Mouse (Mus musculus): ENCODE results near the gene 1700018B08Rik. TPM values are rescaled to one million over a fixed set of nuclear protein-coding genes. Genes with fewer than 3 reads are reported as not detected.

The 1700018B08Rik gene
- polyA plus RNA-seq, 1 experiment from 2014 or later, result not detected

DNA sequence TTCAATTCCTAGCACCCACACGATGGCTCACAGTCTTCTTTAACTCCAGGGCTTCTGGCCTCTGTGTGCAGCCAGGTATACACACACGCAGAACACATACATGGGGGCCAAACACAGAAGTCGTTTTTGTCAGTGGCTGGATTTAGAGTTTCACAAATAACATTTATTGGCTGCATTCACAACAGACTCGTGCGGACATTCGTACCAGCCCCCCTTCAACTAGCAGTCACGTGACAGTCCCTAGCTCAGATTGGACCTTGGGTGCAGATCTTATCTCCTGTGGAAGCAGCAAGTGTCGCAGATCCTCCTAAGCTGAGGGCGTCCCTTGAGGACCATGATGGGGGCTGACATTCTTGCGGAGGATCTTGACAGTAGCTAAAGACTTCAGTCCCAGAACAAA, 13.5 kb downstream of the 1700018B08Rik start:
- ATAC-seq (no peak), DNase-seq (ENCODE audit: low spot score) (no peak)
- no peak overlapping the region for H3K27ac ChIP-seq (ENCODE audit: low read depth, low read length)
- H3K9ac ChIP-seq (ENCODE audit: low read length), result no peak overlapping the region
- no peaks in the 10 kb centered on the region for H3K4me1 ChIP-seq (ENCODE audit: control insufficient read depth, insufficient read depth, low read length)
- no peak overlapping the region for H3K4me3 ChIP-seq (ENCODE audit: low read depth, low read length)
- WGBS, result 81% methylated on average over 10 of the region's 10 CpGs
- H3K4me2 ChIP-seq (ENCODE audit: low read length), result no peak overlapping the region
- H3K27me3 ChIP-seq (replicated peaks; ENCODE audit: control insufficient read depth, insufficient read depth, low read length), result no peaks in the 10 kb centered on the region
- no peaks in the 10 kb centered on the region for H3K36me3 ChIP-seq (ENCODE audit: control insufficient read depth, insufficient read depth, low read length)
- H3K9me3 ChIP-seq (replicated peaks; ENCODE audit: control insufficient read depth, low read length), result no peaks in the 10 kb centered on the region

GRCm38 (mm10) chr8:121528790-121529189, 15.3 kb downstream of the 1700018B08Rik start:
- Histone ChIP-seq H3K9me3 (replicated peaks; ENCODE audit: control insufficient read depth, low read length) (no peaks in the 10 kb centered on the region), H3K4me2 (ENCODE audit: low read length) (no peak overlapping the region), H3K27ac (ENCODE audit: low read depth, low read length) (no peak overlapping the region), H3K4me3 (ENCODE audit: low read depth, low read length) (no peak overlapping the region), H3K27me3 (replicated peaks; ENCODE audit: control insufficient read depth, insufficient read depth, low read length) (no peaks in the 10 kb centered on the region), H3K9ac (ENCODE audit: low read length) (no peak overlapping the region), H3K36me3 (ENCODE audit: control insufficient read depth, insufficient read depth, low read length) (no peaks in the 10 kb centered on the region), H3K4me1 (ENCODE audit: control insufficient read depth, insufficient read depth, low read length) (no peaks in the 10 kb centered on the region)
- no peak for ATAC-seq
- DNase-seq (ENCODE audit: low spot score), result no peak
- WGBS, result 86% methylated on average over 15 of the region's 15 CpGs

DNA sequence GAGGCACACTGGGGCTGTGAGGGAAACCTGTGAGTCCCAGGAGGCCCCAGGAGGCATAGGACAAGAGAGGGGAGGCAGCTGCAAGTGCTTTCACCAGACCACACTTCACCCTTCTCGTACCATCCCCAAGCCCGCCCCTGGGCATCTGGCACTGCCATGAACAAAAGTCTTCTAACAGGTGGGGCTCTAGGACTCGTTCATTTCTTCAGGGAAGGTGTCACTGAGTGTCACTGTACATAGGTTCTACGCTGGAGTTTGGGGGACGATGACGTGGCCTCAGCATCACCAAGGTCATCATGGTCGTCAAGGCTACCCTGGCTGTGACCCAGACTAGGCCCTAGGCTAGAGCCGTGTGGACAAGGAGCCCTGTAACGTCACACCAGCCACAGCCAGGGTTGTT, 16.4 kb downstream of the 1700018B08Rik start:
- H3K27ac ChIP-seq (ENCODE audit: low read depth, low read length), result no peak overlapping the region
- no peak overlapping the region for H3K4me2 ChIP-seq (ENCODE audit: low read length)
- WGBS, result 85% methylated on average over 9 of the region's 9 CpGs
- ATAC-seq (no peak), DNase-seq (ENCODE audit: low spot score) (no peak)
- H3K4me3 ChIP-seq (ENCODE audit: low read depth, low read length), result no peak overlapping the region
- H3K4me1 ChIP-seq (ENCODE audit: control insufficient read depth, insufficient read depth, low read length), result no peaks in the 10 kb centered on the region
- H3K9me3 ChIP-seq (replicated peaks; ENCODE audit: control insufficient read depth, low read length), result no peaks in the 10 kb centered on the region
- H3K27me3 ChIP-seq (replicated peaks; ENCODE audit: control insufficient read depth, insufficient read depth, low read length), result no peaks in the 10 kb centered on the region
- H3K36me3 ChIP-seq (ENCODE audit: control insufficient read depth, insufficient read depth, low read length), result no peaks in the 10 kb centered on the region
- no peak overlapping the region for H3K9ac ChIP-seq (ENCODE audit: low read length)

DNA sequence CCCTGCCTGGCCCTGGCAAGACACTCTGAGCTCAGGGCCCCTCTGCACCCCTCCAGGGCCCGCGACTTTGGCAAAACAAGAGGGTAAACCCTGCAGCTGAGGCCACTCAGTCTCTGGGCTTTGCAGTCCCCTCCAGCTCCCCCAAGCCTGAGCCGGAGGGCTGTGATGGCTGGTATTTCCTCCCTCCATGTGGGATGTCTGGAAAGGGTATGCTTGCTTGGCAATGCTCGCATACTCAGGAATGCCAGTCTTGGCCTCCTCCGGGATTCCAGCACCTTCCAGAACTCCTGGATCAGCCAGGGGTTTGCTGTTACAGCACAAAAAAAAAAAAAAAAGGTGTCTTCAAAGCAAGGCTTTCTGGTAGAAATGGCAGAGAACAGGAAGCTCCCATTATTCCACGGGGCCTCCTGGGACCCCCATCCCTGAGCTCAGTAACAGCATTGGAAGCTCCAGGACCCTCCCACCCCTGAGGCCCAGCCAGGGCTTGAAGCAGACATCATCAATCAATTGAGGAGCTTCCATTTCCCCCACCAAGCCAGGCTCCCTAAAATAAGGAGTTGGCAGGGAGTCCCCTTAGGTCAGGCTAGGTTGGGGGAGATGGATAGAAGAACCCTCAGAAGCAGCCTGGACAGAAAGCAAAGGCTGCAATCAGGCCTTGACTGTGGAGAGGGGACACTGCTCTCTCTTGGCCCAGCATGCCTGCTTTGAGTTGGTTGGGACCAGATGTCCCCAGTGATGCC, 17.1 kb downstream of the 1700018B08Rik start:
- no peaks in the 10 kb centered on the region for H3K4me1 ChIP-seq (ENCODE audit: control insufficient read depth, insufficient read depth, low read length)
- no peak overlapping the region for H3K4me3 ChIP-seq (ENCODE audit: low read depth, low read length)
- no peak overlapping the region for H3K27ac ChIP-seq (ENCODE audit: low read depth, low read length)
- no peak for ATAC-seq
- no peak overlapping the region for H3K9ac ChIP-seq (ENCODE audit: low read length)
- WGBS, result 59% methylated on average over 6 of the region's 6 CpGs
- no peak overlapping the region for H3K4me2 ChIP-seq (ENCODE audit: low read length)
- no peaks in the 10 kb centered on the region for H3K27me3 ChIP-seq (replicated peaks; ENCODE audit: control insufficient read depth, insufficient read depth, low read length)
- no peak for DNase-seq (ENCODE audit: low spot score)
- no peaks in the 10 kb centered on the region for H3K36me3 ChIP-seq (ENCODE audit: control insufficient read depth, insufficient read depth, low read length)
- H3K9me3 ChIP-seq (replicated peaks; ENCODE audit: control insufficient read depth, low read length), result no peaks in the 10 kb centered on the region

DNA sequence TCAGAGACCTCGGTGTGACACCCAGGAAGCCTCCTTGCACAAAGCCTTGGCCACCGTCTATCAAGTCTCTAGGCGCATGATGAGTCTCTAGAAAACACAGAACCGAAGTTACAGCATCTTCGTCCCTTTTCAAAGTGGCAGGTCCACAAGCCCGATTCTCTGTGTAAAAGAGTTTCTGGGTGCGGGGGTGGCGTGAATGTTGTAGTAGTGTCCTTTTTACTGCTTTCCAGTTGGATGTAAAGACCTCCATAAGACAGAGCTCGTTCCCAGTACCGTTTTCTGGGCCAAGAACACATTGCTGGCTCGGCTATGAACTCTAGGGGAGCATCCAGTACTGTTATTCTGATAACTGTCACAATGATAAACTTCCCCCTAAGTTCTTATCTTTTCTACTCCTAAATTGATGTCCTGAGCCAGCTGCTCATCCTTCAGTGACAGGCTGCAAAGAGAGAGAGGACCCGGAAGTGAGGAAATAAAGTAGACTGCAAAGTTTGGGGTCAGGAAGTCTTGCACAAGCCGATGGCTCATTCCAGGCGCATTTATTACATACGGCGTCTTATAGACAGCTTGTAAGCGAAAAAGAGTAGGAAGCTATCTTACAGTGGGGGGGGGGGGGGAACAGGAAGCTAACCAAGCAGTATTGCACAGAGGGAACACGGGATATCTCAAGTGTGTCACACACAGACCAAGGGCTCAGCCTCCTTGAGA, 18.9 kb downstream of the 1700018B08Rik start:
- DNase-seq (ENCODE audit: low spot score), result no peak
- 82% methylated on average over 18 of the region's 18 CpGs for WGBS
- Histone ChIP-seq H3K9me3 (replicated peaks; ENCODE audit: control insufficient read depth, low read length) (no peaks in the 10 kb centered on the region), H3K4me1 (ENCODE audit: control insufficient read depth, insufficient read depth, low read length) (no peaks in the 10 kb centered on the region), H3K9ac (ENCODE audit: low read length) (no peak overlapping the region), H3K36me3 (ENCODE audit: control insufficient read depth, insufficient read depth, low read length) (no peaks in the 10 kb centered on the region), H3K27me3 (replicated peaks; ENCODE audit: control insufficient read depth, insufficient read depth, low read length) (no peaks in the 10 kb centered on the region), H3K27ac (ENCODE audit: low read depth, low read length) (no peak overlapping the region), H3K4me2 (ENCODE audit: low read length) (no peak overlapping the region), H3K4me3 (ENCODE audit: low read depth, low read length) (no peak overlapping the region)
- no peak for ATAC-seq

DNA sequence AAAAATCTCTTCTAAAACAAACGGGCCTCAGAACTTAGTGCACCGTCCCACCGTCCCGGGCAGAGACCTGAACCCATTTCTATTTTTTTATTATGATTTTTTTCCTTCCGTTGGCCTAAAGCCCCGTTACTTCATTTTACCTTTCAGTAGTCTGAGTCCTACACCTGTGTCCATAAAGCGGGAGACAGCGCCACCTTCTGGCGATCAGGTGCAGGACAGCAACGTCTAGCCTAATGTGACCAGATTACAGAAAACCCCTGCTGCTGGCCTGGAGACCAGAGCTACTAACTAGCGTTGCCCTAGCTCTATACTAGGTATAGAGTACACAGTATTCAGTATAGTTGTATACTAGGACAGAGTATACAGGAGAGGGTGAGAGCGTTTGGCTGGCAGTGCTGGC, 30.7 kb downstream of the 1700018B08Rik start:
- DNase-seq (ENCODE audit: low spot score) (peak; percentile 88), ATAC-seq (no peak; the same call in 1 of the 2 replicates)
- Histone ChIP-seq H3K36me3 (ENCODE audit: control insufficient read depth, insufficient read depth, low read length) (no peaks in the 10 kb centered on the region), H3K9me3 (replicated peaks; ENCODE audit: control insufficient read depth, low read length) (no peaks in the 10 kb centered on the region), H3K4me3 (ENCODE audit: low read depth, low read length) (no peak overlapping the region), H3K4me2 (ENCODE audit: low read length) (no peak overlapping the region), H3K27ac (ENCODE audit: low read depth, low read length) (no peak overlapping the region), H3K9ac (ENCODE audit: low read length) (no peak overlapping the region), H3K4me1 (ENCODE audit: control insufficient read depth, insufficient read depth, low read length) (no peaks in the 10 kb centered on the region), H3K27me3 (replicated peaks; ENCODE audit: control insufficient read depth, insufficient read depth, low read length) (0 out of 2 replicates have a peak, but pooled peaks cover 5% of the 10 kb centered on the region)
- WGBS, result 5% methylated on average over 12 of the region's 12 CpGs

DNA sequence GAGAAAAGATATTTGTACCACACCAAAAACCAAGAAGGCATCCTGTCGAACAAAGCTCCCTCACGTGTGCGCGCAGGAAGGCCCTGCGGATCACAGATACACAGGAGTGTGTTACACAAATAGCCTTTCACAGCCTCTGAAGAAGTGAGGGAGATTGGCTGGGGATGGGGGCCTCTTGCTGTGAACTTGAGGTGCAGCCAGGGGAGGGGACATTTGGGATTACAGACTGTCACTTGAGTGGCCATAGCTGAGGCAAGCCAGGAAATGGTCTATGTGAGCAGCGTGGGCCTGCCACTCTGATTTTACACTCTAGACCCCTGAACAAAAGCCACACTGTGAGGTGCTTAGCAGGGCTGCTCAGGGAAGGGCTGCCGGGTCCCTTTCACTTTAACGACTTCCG, 32.4 kb downstream of the 1700018B08Rik start:
- Histone ChIP-seq H3K27ac (ENCODE audit: low read depth, low read length) (no peak overlapping the region), H3K36me3 (ENCODE audit: control insufficient read depth, insufficient read depth, low read length) (no peaks in the 10 kb centered on the region), H3K4me1 (ENCODE audit: control insufficient read depth, insufficient read depth, low read length) (no peaks in the 10 kb centered on the region), H3K27me3 (replicated peaks; ENCODE audit: control insufficient read depth, insufficient read depth, low read length) (0 out of 2 replicates have a peak, but pooled peaks cover 5% of the 10 kb centered on the region), H3K9me3 (replicated peaks; ENCODE audit: control insufficient read depth, low read length) (no peaks in the 10 kb centered on the region), H3K4me2 (ENCODE audit: low read length) (no peak overlapping the region), H3K9ac (ENCODE audit: low read length) (no peak overlapping the region), H3K4me3 (ENCODE audit: low read depth, low read length) (no peak overlapping the region)
- ATAC-seq (no peak), DNase-seq (ENCODE audit: low spot score) (no peak)
- WGBS, result 43% methylated on average over 9 of the region's 9 CpGs

GRCm38 (mm10) chr8:121497621-121498020, 46.5 kb downstream of the 1700018B08Rik start:
- H3K36me3 ChIP-seq (ENCODE audit: control insufficient read depth, insufficient read depth, low read length), result no peaks in the 10 kb centered on the region
- H3K4me1 ChIP-seq (ENCODE audit: control insufficient read depth, insufficient read depth, low read length), result peaks cover 2% of the 10 kb centered on the region; the same call in 1 of the 2 replicates
- H3K4me2 ChIP-seq (ENCODE audit: low read length), result no peak overlapping the region
- H3K27me3 ChIP-seq (replicated peaks; ENCODE audit: control insufficient read depth, insufficient read depth, low read length), result no peaks in the 10 kb centered on the region
- no peaks in the 10 kb centered on the region for H3K9me3 ChIP-seq (replicated peaks; ENCODE audit: control insufficient read depth, low read length)
- DNase-seq (ENCODE audit: low spot score) (no peak), ATAC-seq (no peak)
- H3K9ac ChIP-seq (ENCODE audit: low read length), result no peak overlapping the region
- no peak overlapping the region for H3K27ac ChIP-seq (ENCODE audit: low read depth, low read length)
- WGBS, result 83% methylated on average over 6 of the region's 6 CpGs
- no peak overlapping the region for H3K4me3 ChIP-seq (ENCODE audit: low read depth, low read length)

- H3K27me3 ChIP-seq (replicated peaks; ENCODE audit: control insufficient read depth, insufficient read depth, low read length), result no peaks in the 10 kb centered on the region
- H3K27ac ChIP-seq (ENCODE audit: low read depth, low read length), result no peak overlapping the region
- no peaks in the 10 kb centered on the region for H3K4me1 ChIP-seq (ENCODE audit: control insufficient read depth, insufficient read depth, low read length)
- H3K9me3 ChIP-seq (replicated peaks; ENCODE audit: control insufficient read depth, low read length), result no peaks in the 10 kb centered on the region
- H3K9ac ChIP-seq (ENCODE audit: low read length), result no peak overlapping the region
- H3K36me3 ChIP-seq (ENCODE audit: control insufficient read depth, insufficient read depth, low read length), result no peaks in the 10 kb centered on the region
- 64% methylated on average over 9 of the region's 9 CpGs for WGBS
- no peak overlapping the region for H3K4me3 ChIP-seq (ENCODE audit: low read depth, low read length)
- DNase-seq (ENCODE audit: low spot score) (no peak), ATAC-seq (no peak)
- no peak overlapping the region for H3K4me2 ChIP-seq (ENCODE audit: low read length)
Measured at GRCm38 (mm10) chr8:121491633-121492032, 52.5 kb downstream of the 1700018B08Rik start.
